Mouse (Mus musculus) heart, adult 11 months (tissue): Measurements from ENCODE around the gene Prss34.

Experiments
- DNase-seq: peaks from one replicate; pipeline ENCODE4 v3.0.0; 2022

Prss34 gene

DNA sequence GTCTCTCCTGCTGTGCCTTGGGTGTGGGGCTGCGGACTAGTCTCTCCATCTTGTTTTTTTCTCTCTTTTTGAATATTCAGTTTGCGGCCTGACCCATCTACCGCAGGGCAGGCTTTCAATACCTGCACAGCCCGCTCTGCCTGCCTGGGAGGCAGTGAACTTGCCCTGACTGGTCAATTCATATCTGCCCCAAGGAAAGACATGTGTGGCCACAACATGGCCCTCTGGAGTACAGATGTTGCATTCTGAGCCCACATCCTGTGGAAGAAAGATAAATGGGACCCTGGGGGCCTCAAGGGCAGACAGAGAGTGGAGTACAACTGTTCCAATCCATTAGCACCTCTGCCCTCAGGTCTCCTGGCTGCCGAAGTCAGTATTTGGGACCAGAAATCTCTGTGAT lies at the start of gene Prss34:
TSS of gene Prss34 (plus strand) at position 301 of the 400 bp plus-strand sequence.
- no peak for DNase-seq

DNA sequence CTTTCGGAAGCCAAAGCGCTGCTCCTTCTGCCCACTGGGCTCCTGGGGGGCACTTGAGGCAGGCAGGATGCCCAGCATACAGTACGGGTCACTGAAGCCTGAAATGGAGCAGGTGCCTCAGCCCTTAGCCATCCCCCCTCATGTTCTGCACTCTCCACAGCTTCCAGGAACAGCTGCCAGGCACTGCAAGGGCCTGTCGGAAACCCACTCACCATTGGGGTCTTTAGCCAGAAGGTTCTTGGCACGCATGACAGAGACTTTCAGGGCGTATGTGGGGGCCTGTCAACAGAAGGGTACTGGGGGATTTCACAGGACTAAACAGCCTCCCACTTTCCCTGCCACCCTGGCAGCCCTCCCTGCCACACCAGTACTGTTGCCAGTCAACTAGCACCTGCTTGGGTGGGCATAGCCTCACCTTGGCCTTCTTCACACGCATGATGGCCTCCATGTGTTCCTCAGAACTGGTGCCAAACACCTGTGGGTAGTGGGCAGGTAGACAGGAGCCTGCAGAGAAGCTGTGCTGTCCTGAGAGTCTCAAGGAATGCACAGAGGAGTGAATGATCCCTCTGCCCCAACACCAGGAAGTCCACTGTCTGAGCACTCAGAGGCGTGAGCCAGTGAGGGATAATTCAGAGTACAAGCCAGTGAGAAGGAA lies 47.9 kb upstream of the Prss34 start:
- DNase-seq = no peak

DNA sequence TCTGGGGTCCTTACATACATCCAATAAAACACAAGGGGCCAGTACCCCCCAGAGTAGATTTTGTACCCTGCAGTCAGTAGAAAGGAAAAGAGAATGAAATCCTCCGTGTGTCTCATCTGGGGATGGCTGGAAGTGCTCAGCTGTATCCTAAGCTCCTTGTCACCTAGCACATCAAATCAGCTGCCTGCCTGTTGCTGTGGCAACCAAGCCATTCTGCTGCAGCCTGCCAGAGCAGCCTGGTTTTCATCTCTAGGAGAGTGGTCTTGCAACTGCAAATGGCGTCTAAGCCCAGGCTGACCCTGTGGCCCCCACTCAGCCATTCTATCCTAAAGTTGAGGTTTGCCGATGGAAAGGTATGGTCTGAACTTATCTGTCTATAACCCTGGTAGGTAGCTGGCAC lies 45.6 kb upstream of the Prss34 start:
- DNase-seq = no peak

DNA sequence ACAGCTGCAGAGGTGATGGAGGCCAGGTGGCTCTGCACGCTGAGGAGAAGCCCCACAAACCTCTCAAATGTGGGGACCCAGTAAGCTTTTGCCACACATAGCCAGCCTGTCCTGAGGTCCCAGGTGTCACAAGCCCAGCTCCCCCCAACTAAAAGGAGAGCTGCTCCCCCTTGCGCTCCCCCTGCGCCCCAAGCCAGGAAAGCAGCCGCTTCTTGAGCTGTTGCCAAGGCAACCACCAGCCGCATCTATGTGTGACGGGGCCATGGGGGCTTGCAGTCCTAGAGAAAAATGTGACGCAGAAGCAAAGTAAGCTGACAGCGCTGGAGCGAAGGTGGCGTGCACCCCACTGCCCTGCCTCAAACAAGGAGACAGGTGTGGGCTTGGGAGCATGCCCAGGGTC lies 44.4 kb upstream of the Prss34 start:
- DNase-seq = no peak

DNA sequence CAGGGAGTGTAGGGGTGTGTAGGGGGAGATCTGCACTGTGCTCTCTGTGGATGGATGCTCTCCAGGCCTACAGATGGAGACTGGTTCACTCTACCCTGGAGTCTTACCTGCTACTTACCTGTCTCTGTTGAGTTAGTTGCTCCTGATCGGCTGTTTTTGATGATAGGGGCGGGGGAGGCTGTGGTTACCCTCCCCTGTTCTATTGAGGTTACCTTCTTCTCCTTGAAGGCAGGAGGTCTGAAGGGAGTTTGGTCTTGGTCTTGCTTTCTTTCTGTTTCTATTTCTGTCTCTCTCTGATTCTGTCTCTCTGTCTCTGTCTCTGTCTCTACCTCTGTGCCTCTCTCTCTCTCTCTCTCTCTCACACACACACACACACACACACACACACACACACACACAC lies 43.1 kb upstream of the Prss34 start:
- no peak for DNase-seq

DNA sequence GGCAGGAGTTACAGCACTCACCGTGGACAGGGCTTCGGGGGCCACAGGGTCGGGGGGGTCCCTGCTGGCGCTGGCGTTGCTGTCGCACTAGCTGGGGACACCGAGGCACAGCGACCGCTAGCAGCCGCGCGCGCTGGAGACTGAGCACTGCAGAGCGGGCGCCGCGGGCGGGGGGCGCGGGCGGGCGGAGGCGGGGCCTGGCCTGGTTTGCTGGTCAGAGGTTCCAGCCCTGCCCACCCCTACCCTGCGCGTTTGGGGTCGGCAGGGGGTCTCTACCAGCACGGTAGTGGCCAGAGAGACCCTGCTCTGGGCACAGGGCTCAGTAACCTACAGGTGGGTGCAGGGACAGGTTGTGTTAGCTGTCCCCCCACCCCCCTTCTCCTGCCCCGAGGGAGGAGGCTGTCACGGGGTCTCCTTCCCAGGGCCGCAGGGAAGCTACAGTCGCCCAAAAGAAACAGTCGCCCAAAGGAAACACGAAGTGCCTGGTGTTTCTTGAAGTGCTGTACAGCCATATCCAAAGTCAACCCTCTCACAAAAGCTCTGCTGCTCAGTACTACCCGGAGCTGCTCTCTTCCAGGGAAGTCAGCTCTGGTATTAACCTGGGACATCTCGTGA lies 41.9 kb upstream of the Prss34 start, which contains the start of gene Baiap3:
TSS of gene Baiap3 (minus strand) at position 225 of the 615 bp plus-strand sequence.
- DNase-seq = peak; percentile 86

DNA sequence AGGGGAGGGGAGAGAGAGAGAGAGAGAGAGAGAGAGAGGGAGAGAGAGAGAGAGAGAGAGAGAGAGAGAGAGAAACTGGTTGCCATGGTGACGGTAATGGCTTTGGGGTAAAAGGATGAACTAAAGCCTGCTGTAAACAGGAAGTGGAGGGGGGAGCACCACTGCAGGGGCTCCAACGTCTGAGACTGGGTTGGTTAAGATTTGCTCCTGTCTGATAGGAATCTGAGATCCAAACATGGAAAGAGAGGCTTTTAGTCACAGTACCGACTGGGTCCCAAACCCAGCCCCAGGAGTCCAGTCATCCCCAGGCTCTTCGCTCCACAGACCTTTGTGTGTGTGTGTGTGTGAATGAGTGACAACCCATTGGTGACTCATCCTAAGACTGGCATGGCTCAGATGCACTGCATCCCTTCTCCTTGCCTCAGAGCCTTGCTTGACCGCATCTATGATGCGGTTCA lies 40.4 kb upstream of the Prss34 start:
- no peak for DNase-seq

DNA sequence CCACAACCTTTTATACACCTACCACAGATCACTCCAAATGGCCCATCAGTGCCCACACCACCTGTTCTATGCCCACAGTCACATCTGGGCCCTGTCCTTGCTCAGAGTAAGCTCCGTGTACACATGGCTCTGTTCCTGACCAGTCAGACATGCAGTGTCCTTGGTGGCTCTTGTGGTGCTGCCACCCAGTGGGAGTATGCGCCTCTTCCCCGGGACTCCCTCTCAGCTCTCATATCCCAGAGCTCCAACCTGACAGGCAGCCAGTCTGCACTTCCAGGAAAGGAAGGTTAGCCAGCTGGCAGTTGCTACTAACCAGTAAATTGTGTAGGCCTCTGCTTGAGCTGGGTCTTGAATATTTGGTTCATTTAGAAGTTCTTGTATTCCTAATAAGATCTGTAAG lies 33.7 kb upstream of the Prss34 start:
- peak; percentile 97 for DNase-seq

DNA sequence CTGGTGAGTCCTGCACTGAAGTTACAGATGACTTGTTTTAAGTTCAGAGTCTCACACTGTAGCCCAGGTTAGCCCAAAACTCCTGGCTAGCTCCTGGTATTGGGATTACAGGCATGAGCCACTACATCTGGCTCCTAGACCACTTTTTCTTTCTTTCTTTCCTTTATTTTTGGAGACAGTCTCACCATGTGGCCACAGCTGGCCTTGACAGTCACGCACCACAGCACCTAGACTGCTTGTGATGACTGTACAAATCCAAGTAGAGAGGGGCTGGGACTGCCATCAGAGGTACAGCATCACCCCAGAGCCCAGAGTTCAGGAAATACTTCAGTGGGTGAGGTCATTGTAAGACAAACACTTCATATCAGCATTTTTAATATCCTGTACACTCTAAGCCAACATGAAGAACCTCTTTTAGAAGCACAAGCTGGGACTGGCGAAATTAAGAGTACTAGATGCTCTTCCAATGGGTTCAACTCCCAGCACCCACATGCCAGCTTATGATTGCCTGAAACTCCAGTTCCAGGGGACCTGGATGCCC lies 27.3 kb upstream of the Prss34 start:
- no peak for DNase-seq

DNA sequence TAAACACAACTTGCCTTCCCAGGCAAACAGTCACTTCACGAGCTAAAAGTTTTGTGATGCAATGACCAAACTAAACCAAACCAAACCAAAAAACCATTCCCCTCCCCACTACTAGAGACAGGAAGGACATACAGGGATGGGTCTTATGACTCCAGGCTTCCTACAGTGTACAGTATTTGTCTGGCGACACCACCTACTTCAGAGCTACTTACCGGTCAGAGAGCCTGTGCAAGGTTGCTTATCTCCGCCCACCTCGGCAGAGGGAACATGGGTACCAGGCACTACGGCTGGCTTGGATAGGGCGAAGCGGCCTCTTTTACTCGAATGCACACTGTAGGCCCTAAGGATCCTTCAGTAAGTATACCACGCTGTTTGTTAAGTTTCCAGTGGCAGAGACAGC lies 25.9 kb upstream of the Prss34 start:
- DNase-seq = peak; percentile 85

DNA sequence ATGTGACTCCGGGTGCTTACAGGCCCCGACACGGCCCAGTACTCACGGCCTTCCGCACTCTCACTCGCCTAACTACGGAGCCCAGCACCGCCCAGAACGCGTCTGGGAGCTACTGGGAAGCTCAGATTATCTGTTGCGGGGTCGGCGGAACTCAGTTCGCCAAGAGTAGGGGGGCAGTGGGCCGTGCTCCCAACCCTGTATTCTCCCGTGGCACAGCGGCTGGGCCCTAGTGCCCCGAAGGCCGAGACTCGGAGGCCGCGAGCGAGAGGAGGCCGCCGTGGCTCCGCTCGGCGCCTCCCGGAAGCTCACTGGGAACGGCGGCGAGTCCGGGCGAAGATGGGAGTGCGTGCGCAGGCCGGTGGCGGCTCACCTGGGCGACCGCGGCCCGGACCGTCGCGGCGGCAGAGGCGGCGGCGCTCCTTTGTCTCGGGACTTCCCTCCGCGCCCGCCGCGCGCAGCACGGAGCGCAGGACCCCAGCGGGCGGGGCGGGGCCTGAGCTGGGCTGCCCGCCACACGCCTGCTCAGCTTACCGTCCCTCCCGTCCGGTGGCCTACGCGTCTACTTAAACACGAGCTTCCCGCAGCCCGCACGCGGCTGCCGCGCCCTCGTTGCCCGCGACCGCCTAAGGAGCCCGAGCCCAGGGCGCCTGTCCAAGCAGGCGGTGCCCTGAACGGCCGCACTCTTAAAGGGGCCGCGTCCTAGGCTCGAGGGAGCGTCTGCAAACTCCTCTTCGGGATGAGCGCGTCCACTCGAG lies 25.1 kb upstream of the Prss34 start:
- no peak for DNase-seq

DNA sequence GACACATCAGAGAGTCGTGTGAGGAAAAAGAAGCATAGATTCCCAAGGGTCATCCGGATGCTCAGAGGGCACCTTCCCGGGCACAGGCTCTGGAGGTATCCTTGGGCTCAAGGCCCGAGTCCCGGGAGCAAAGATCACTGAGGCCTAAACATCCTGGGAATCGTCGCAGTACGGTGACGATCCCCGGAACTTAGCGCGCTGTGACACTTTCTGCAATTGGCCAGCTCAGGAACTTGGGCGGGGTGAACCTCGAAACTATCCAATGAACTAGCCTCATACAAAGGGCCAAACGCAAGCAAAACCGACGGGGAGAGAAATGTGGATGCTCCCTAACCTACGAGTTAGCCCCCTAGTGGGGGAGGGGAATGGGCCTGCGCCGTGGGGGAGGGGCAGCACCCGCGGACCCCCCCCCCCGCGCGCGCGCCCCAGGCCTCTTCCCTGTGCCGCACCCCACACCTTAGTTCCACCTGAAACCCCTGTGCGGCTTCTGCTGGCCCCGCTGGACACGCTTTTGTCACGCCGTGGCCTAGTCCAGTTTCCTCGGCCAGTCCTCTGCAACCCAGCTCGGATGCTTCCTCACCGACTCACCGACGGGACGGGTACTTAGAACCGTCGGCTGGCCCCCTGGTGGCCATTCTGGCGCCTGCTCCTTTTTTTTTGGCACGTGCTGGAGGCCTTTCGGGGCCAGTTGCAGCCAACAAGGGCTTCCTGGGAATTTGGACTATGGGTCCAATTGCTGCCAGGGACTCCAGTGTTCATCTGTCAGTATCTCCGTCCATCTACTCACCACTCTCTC lies 24.3 kb upstream of the Prss34 start:
- DNase-seq = peak; percentile 100

DNA sequence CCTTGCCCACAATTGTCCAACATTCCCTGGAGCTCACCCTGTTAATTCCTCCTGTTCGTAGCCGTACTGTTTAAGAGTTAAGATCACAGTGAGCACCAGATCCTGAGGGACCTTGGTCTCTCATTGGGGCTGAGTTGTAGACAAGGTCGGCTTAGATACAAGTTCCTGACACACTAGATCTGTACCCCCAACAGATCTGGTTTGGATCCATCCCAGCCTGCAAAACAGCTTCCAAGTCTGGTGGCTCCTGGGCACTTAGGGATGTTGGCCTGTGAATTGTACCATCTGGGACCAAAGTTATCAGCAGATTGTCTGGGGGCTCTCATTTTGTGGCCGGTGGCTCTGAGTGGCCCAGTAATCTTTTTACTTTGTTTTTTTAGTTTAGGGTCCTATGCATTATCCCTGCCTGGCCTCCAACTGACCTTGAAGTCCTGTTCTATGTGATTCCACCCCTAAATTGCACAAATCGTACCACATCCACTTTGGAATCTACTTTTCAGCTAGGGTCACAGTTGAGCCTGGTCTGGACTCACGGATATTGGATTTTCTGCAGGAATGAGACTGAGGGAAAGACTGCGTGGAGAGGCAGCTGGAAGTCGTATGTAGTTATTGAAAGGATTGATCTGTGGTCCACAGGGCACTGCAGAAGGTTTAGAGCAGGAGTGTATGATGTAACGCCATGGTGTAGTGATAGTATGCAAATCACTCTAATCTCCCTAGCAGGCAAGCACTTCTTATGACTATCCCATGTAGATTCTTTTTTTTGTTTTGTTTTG lies 23.4 kb upstream of the Prss34 start, which contains the start of gene Ube2i:
TSS of gene Ube2i (minus strand) at position 52 of the 776 bp plus-strand sequence.
- no peak for DNase-seq

DNA sequence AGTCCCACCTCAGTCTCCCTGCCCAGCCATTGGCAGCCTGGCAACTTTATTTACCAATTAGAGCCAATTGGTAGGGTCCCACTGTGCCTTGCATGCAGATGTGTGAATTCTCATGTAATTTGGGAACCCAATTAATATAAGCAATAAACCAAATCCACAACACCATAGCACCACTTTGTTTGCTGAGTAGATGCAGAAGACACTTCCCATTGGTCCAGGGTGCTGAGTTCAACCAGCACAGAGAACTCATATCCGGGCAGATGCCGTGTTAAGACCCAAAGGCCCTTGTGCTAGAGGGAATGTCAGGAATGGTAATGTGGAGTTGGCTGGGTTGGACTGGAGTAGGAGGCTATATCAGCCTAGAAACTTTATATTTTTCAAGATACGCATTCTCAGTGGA lies 22.4 kb upstream of the Prss34 start:
- peak; percentile 71 for DNase-seq

DNA sequence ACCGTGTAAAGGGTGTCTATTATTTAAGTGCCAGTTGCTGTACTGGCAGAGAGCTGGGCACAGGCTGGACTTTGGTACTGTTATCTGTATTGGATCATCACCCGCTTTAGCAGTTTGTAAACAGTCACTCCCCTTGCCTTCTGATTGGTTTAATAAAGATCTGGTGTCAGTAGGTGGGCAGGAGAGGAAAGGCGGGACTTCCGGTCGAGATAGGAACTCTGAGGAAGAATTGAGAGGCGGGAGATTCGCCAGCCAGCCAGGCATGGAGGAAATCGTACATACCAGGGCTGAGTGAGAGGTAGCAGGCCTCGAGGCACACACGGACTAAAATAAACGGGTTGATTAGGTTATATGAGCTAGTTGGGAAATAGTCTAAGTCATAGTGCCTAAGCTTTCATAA lies 16.1 kb upstream of the Prss34 start:
- peak; percentile 97 for DNase-seq

DNA sequence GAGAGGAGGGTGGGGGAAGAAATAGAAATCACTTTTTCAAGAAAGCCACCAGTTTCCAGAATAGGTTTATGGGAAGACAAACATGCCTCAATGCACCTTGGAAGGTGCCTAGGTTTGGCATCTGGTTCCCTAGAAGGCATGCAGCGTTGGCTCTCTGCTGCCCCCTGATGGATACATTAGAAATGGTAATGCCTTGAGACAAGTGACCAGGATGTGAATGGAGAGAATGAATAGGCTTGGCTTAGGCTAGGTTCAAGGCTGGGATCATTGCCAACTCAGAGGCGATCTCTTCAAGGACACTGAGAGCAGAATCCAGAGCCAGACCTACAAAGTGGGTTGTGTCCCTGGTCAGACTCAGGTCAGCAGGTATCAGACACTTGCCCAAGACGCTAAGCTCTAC lies 13.2 kb upstream of the Prss34 start:
- peak; percentile 84 for DNase-seq

DNA sequence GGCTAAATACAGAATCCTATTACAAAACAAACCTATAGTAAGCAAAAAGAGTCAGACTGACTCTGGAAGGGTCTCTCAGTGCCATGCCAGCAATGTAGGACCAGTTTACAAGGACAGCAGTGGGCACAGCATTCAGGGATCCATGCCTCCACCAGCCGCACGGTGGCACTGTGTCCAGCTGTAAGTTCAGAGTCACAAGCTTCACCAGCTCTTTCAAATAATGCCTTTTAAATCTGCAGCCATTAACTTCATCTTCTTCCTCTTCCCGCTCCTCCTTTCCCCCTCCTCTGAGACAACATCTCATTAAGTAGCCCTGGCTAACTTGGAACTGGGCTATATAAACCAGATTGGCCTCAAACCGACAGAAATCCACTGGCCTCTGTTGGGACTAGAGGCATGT lies 9.4 kb upstream of the Prss34 start:
- peak; percentile 88 for DNase-seq

DNA sequence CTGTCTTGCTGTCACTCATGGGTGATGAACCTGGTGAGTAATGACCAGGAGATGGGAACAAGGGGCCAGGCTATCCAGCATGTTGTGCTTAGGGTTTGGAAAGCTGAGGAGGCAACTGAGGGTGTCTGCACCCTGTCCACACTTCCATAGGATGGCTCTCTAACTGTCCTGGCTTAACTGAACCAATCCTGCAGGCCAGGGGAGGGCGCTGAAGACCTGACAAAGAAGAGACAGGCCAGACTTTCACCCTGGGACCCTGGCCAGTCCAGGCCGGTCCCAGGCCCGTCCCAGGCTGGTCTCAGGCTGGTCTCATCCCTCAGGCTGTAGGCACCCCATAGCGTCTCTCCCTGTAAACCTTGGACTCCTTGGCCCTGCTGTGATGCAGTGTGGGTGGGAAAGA lies 7.8 kb upstream of the Prss34 start:
- peak; percentile 86 for DNase-seq

DNA sequence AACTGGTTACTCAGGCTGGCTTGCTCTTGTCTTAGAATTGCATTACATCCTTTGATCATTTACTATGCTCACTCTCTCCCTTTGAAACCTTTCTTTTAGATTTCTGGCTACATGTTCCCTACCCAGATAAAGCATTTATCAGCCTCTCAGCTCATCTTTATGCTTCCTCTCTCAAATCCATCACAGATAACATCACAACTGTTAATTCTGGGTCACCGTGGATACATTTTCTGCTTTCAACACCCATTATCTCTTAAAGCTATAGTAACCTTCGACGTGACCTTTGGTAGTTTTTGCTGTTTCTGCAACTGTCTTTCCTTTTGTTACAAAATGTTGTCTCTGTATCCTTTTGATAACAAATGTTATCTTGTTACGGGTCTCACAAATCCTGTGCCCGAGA lies 4.7 kb upstream of the Prss34 start:
- DNase-seq = no peak

DNA sequence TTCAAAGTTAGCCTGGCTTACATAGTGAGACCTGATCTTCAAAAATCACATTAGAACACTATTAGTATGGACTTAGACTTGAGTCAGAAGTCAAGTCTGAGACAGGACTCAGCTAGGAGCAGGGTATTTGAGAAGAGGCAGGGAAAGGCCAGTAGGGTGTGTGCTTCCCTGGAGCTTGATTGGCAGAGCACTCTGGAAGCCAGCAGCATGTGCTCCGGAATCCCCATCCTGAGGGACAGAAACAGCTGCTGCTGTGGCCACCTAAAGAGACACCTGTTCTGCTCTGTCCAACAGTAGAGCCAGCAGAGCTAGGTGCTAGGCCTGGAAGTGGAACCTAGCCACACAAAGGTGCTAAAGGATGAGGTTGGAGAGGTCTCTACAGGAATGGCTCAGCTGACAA lies 4.1 kb upstream of the Prss34 start:
- no peak for DNase-seq

DNA sequence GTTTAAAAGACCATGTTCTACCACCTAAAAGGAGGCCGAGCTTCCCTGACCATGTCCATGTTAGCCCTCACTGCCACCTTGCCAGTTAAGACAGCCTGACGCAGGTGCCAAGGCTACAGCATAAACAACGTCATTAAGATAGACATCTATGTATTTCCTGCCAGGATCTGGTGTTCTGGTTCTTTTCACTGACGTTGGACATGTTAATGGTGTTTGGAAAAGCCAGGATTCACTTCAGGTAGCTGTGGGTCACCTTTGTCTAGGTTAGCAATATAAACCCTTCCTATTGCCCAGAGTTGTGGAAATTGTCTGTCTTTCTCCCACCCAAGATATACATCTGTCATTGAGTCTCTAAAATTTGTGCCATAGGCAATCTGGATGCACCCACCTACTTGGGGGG lies 10.2 kb downstream of the Prss34 start, which contains the start of gene Prss28:
TSS of gene Prss28 (plus strand) at position 301 of the 400 bp plus-strand sequence.
- DNase-seq = no peak

DNA sequence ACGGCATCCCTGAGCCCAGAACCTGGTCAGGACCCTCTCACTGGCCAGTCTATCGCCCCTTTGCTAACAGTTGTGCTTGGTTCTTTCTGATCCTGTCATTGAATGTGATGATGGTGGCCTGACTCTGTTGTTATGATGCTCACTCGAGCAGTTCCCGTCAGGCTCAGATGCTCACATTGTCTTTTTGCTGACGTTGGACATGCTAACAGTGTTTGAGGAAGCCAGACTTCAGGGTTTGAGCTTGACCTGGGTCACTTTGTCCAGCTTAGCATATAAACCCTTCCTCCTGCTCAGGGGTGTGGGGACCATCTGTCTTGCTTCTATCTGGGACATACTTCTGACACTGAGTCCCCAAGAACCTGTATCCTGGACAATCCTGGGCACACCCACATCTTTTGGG lies 20.2 kb downstream of the Prss34 start, which contains the start of gene Prss29:
TSS of gene Prss29 (plus strand) at position 301 of the 400 bp plus-strand sequence.
- DNase-seq = no peak
